Mouse (Mus musculus) stomach, embryonic 14.5 days (tissue): ENCODE data around the gene Slc35c1. TPM values are rescaled to one million over a fixed set of nuclear protein-coding genes. Genes with fewer than 3 reads are reported as not detected.

ENCODE experiments used
- ATAC-seq: fragments of 200-750 bp; cut with Nextera tagmentation; 2 replicates; pipeline ENCODE4 v1.8.0; 2017; ENCODE audit warnings: low read depth, moderate TSS enrichment; ENCODE audit not compliant: insufficient number of reproducible peaks, insufficient read depth, low FRiP score
- H3K27ac ChIP-seq: fragments of 300-500 bp; sonication (generic); 2 replicates; pipeline ENCODE4 v1.5.1; 2014; ENCODE audit warnings: mild to moderate bottlenecking, low read length, moderate library complexity, mixed read lengths
- H3K27me3 ChIP-seq: fragments of 300-500 bp; sonication (generic); 2 replicates; pipeline ENCODE4 v1.6.1; 2014; ENCODE audit warnings: low read length, control low read depth, mixed read lengths; ENCODE audit not compliant: control insufficient read depth, insufficient read depth
- H3K36me3 ChIP-seq: fragments of 300-500 bp; sonication (generic); 2 replicates; pipeline ENCODE4 v1.6.1; 2014; ENCODE audit warnings: mild to moderate bottlenecking, control low read depth, low read length, moderate library complexity, mixed read lengths; ENCODE audit not compliant: control insufficient read depth, insufficient read depth
- H3K4me1 ChIP-seq: fragments of 300-500 bp; sonication (generic); 2 replicates; pipeline ENCODE4 v1.6.1; 2014; ENCODE audit warnings: low read length, control low read depth, mixed read lengths; ENCODE audit not compliant: control insufficient read depth, insufficient read depth
- H3K4me2 ChIP-seq: fragments of 300-500 bp; sonication (generic); replicated peaks from 2 replicates; pipeline ENCODE4 v1.6.1; 2014; ENCODE audit warnings: low read depth, low read length, control low read depth
- H3K4me3 ChIP-seq: fragments of 300-500 bp; sonication (generic); 2 replicates; pipeline ENCODE4 v1.5.1; 2014; ENCODE audit warnings: low read depth, low read length, control low read depth
- H3K9ac ChIP-seq: fragments of 300-500 bp; sonication (generic); replicated peaks from 2 replicates; pipeline ENCODE4 v1.6.1; 2014; ENCODE audit warnings: low read depth, mild to moderate bottlenecking, control low read depth, low read length, moderate library complexity, mixed read lengths
- H3K9me3 ChIP-seq: fragments of 300-500 bp; sonication (generic); 2 replicates; pipeline ENCODE4 v1.6.1; 2016; ENCODE audit warnings: low read depth, low read length, control low read depth; ENCODE audit not compliant: control insufficient read depth
- WGBS: fragments of 180-500 bp; shearing (Covaris S2); extraction: QIAGEN DNeasy Blood & Tissue Kit; methylation state at CpG from one replicate; pipeline ENCODE4 v1.1.7; 2014; 5-methylcytosine and 5-hydroxymethylcytosine counted together
- polyA plus RNA-seq: library from polyadenylated mRNA; unstranded; fragments of >200 nt; fragmentation: Nextera tagmentation; extraction: Ambion mirVana; gene quantifications from 2 replicates; pipeline ENCODE4 v1.2.1, GENCODE M21; 2014

Gene Slc35c1
- polyA plus RNA-seq, 1 experiment from 2014 or later: 19.2 TPM

GRCm38 (mm10) chr2:92451126-92451525 lies 9.2 kb downstream of the Slc35c1 start:
- no peak for ATAC-seq
- Histone ChIP-seq H3K4me1 (no peaks in the 10 kb centered on the region), H3K4me3 (no peak overlapping the region), H3K27me3 (no peaks in the 10 kb centered on the region), H3K9me3 (no peaks in the 10 kb centered on the region), H3K4me2 (no peak overlapping the region), H3K36me3 (peaks cover 12% of the 10 kb centered on the region; the same call in 1 of the 2 replicates), H3K9ac (no peak overlapping the region), H3K27ac (no peak overlapping the region)
- WGBS: 90% methylated on average over 3 of the region's 3 CpGs

DNA sequence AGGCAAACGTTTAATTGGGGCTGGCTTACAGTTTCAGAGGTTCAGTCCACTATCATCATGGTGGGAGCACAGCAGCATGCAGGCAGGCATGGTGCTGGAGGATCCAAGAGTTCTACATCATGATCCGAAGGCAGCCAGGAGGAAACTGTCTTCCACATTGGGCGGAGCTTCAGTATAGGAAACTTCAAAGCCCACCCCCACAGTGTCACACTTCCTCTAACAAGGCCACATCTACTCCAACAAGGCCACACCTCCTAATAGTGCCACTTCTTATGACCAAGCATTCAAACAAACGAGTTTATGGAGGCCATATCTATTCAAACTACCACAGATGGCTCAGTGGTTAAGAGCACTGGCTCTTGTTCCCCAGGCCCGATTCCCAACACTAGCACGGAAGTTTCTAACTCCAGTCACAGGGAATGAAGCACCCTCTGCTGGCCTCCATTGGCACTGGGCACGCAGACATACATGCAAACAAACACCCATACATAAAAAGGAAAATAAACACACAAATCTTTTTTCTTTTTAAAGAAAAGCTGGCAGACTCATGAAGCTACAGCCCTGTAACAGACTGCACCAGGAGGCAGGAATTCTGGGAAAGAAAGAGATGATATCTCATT lies 13.1 kb downstream of the Slc35c1 start:
- no peak overlapping the region for H3K4me2 ChIP-seq
- H3K36me3 ChIP-seq: no peaks in the 10 kb centered on the region
- no peak overlapping the region for H3K9ac ChIP-seq
- H3K4me1 ChIP-seq: no peaks in the 10 kb centered on the region
- no peak overlapping the region for H3K4me3 ChIP-seq
- 66% methylated on average over 7 of the region's 7 CpGs for WGBS
- no peaks in the 10 kb centered on the region for H3K9me3 ChIP-seq
- no peak for ATAC-seq
- no peak overlapping the region for H3K27ac ChIP-seq
- H3K27me3 ChIP-seq: no peaks in the 10 kb centered on the region

DNA sequence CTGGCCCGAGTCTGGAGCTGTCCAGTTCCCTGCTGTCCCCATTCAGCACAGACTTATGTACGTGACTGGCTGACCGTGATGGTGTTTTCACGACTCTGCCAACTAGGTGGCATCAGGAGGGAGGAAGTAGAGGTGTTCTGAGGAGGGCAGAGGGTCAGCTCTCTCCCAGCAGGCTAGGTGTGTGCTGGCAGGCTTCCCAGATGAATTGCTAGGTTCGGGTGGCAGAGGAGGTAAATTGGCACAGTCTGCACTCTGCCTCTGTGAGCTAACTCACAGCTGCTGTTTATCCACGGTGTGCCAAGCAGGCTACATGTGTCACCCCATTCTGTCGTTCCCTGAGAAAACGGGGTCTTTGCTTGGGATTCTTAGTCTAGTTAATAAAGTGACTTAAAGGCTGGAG lies 13.7 kb downstream of the Slc35c1 start:
- H3K9me3 ChIP-seq: no peaks in the 10 kb centered on the region
- no peaks in the 10 kb centered on the region for H3K4me1 ChIP-seq
- H3K36me3 ChIP-seq: no peaks in the 10 kb centered on the region
- WGBS: 74% methylated on average over 8 of the region's 8 CpGs
- no peak overlapping the region for H3K27ac ChIP-seq
- H3K4me2 ChIP-seq: no peak overlapping the region
- no peak overlapping the region for H3K4me3 ChIP-seq
- ATAC-seq: no peak
- no peaks in the 10 kb centered on the region for H3K27me3 ChIP-seq
- H3K9ac ChIP-seq: no peak overlapping the region

DNA sequence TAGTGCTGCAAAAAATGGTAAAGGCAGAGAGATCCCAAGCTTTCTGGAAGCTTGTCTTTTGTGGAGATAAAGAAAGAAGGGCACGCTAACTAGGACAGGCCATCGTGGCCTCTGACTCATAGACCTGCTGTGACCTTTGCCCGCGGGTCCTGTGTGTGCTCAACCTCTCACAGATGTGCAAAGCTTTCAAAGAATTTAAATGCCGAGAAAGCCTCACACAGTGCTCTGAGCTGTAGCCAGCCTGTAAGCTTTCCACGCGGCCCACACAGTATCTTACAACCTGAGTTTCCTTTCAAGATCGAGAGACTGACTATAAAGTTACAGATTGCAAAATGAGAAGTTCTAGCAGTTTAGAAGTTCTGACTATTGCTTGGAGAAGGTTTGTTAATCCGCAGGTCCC lies 14.4 kb downstream of the Slc35c1 start:
- Histone ChIP-seq H3K36me3 (no peaks in the 10 kb centered on the region), H3K27ac (no peak overlapping the region), H3K27me3 (no peaks in the 10 kb centered on the region), H3K9me3 (no peaks in the 10 kb centered on the region), H3K4me3 (no peak overlapping the region), H3K4me1 (no peaks in the 10 kb centered on the region), H3K9ac (no peak overlapping the region), H3K4me2 (no peak overlapping the region)
- 48% methylated on average over 9 of the region's 9 CpGs for WGBS
- no peak for ATAC-seq

- no peak overlapping the region for H3K9ac ChIP-seq
- no peak overlapping the region for H3K4me3 ChIP-seq
- WGBS: 35% methylated on average over 4 of the region's 4 CpGs
- H3K4me1 ChIP-seq: no peaks in the 10 kb centered on the region
- H3K27ac ChIP-seq: no peak overlapping the region
- no peaks in the 10 kb centered on the region for H3K27me3 ChIP-seq
- no peaks in the 10 kb centered on the region for H3K9me3 ChIP-seq
- H3K4me2 ChIP-seq: no peak overlapping the region
- no peak for ATAC-seq
- H3K36me3 ChIP-seq: no peaks in the 10 kb centered on the region
These were observed 16.0 kb downstream of the Slc35c1 start for GRCm38 (mm10) chr2:92444376-92444775.

DNA sequence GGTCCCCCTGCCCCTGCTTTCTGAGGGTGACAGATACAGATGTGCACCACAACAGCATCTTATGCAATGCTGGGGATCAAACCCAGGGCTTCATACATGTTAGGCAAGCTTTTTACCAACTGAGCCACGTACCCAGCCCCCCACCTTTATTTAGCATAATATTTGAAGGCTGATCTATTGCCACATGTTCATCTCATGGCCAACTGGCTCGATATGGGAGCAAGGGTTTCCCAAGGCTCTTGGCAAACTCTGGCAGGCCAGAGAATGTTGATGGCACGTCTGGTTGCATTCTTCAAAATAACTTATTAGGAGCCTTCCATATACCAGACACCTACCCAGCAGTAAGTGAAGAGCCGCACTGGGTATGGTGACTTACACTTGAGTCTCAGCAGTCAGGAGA lies 17.0 kb downstream of the Slc35c1 start:
- no peak for ATAC-seq
- H3K4me2 ChIP-seq: no peak overlapping the region
- 81% methylated on average over 4 of the region's 4 CpGs for WGBS

GRCm38 (mm10) chr2:92442419-92443001 lies 17.8 kb downstream of the Slc35c1 start:
- no peak overlapping the region for H3K27ac ChIP-seq
- no peaks in the 10 kb centered on the region for H3K27me3 ChIP-seq
- no peak overlapping the region for H3K4me2 ChIP-seq
- H3K4me3 ChIP-seq: no peak overlapping the region
- H3K9ac ChIP-seq: no peak overlapping the region
- 75% methylated on average over 12 of the region's 12 CpGs for WGBS
- no peaks in the 10 kb centered on the region for H3K9me3 ChIP-seq
- no peaks in the 10 kb centered on the region; the same call in 1 of the 2 replicates for H3K4me1 ChIP-seq
- no peak for ATAC-seq
- H3K36me3 ChIP-seq: no peaks in the 10 kb centered on the region

More for the DNA sequence above, 17.0 kb downstream of the Slc35c1 start:
- no peak overlapping the region for H3K27ac ChIP-seq
- H3K27me3 ChIP-seq: no peaks in the 10 kb centered on the region
- H3K9me3 ChIP-seq: no peaks in the 10 kb centered on the region
- no peak overlapping the region for H3K4me3 ChIP-seq
- no peak overlapping the region for H3K9ac ChIP-seq
- no peaks in the 10 kb centered on the region for H3K36me3 ChIP-seq
- H3K4me1 ChIP-seq: no peaks in the 10 kb centered on the region

DNA sequence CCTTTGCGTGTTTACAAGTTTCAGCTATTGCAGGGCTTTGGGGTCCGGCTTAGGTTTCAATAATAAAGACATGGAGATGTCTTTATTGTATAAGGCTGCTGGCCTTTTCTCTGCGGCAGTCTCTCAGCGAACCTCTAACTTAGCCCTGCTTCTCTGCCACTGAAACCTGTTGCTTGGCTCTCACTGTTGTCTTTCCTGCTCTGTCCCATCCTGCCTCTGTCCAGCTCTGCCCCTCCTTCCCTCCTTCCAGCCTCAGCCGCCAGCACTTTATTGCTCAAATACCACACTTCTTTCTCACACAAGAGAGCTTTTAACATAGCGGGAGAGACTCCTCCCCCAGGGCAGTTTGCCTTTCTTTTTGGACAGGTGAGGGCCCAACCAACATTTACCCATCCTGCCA lies 19.9 kb downstream of the Slc35c1 start:
- no peak overlapping the region for H3K4me3 ChIP-seq
- no peaks in the 10 kb centered on the region for H3K36me3 ChIP-seq
- no peaks in the 10 kb centered on the region; the same call in 1 of the 2 replicates for H3K4me1 ChIP-seq
- no peak overlapping the region for H3K4me2 ChIP-seq
- H3K27ac ChIP-seq: no peak overlapping the region
- H3K27me3 ChIP-seq: no peaks in the 10 kb centered on the region
- no peak; the same call in 1 of the 2 replicates for ATAC-seq
- no peaks in the 10 kb centered on the region for H3K9me3 ChIP-seq
- no peak overlapping the region for H3K9ac ChIP-seq
- WGBS: 50% methylated on average over 6 of the region's 6 CpGs

- H3K27ac ChIP-seq: no peak overlapping the region
- no peak overlapping the region for H3K4me2 ChIP-seq
- H3K9ac ChIP-seq: no peak overlapping the region
- no peak overlapping the region for H3K4me3 ChIP-seq
- H3K27me3 ChIP-seq: no peaks in the 10 kb centered on the region
- no peaks in the 10 kb centered on the region for H3K9me3 ChIP-seq
- WGBS: 64% methylated on average over 3 of the region's 3 CpGs
- ATAC-seq: no peak
- peaks cover 3% of the 10 kb centered on the region; the same call in 1 of the 2 replicates for H3K4me1 ChIP-seq
- no peaks in the 10 kb centered on the region for H3K36me3 ChIP-seq
These were observed 21.8 kb downstream of the Slc35c1 start for GRCm38 (mm10) chr2:92438567-92438966.
